Mouse (Mus musculus): ENCODE results near the gene Lhx6.

DNA sequence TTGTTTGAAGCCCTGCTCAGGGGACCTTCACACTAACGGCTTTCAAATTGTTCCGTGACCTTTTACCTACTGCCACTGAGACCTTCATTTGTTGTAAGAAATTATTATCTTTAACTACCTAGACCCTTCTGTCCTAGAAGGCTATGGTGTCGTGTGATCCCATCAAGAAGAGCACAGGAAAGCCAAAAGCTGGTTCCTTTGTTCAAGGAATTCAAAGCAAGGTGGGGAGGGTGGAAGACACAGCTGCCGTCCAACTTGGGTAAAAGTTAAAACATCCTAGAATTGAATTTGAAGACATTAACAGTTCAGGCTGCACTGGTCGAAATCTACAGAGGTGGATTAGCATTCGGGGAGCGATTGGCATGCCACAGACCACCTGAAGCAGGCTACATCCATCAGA lies 71.2 kb downstream of the Lhx6 start:
- TF ChIP-seq CTCF (IDR thresholded peaks at IDR 0.05; ENCODE audit: low read depth) = no peak
- no peak for TF ChIP-seq EP300 (IDR thresholded peaks at IDR 0.05; ENCODE audit: low read depth)
